Mouse (Mus musculus): ENCODE data around the gene Ank2.

GRCm38 (mm10) chr3:127282277-127282676 lies 216.9 kb downstream of the Ank2 start:
- no peak for TF ChIP-seq GATA1 (IDR thresholded peaks at IDR 0.05; ENCODE audit: low read length)
- TF ChIP-seq TAL1 (IDR thresholded peaks at IDR 0.05; ENCODE audit: low read length) = no peak
